Mouse (Mus musculus) heart, postnatal 10 days (tissue): ENCODE data around the gene Mok. TPM values are rescaled to one million over a fixed set of nuclear protein-coding genes. Genes with fewer than 3 reads are reported as not detected.

Experiments
- DNase-seq, 2 experiments: peaks; one replicate each; pipeline ENCODE4 v3.0.0; 2021
- intact Hi-C: fragments of 180-260 bp; cut with DNase I; formaldehyde crosslinking; loops from one replicate; pipeline ENCODE4 v1.15.1; 2025
- total RNA-seq, 2 experiments: library from RNA; stranded (reverse); gene quantifications; 2 replicates each; pipeline ENCODE4 v1.2.3; 2021

The Mok gene
- total RNA-seq, 2 experiments from 2014 or later = 0.57 to 0.62 TPM

DNA sequence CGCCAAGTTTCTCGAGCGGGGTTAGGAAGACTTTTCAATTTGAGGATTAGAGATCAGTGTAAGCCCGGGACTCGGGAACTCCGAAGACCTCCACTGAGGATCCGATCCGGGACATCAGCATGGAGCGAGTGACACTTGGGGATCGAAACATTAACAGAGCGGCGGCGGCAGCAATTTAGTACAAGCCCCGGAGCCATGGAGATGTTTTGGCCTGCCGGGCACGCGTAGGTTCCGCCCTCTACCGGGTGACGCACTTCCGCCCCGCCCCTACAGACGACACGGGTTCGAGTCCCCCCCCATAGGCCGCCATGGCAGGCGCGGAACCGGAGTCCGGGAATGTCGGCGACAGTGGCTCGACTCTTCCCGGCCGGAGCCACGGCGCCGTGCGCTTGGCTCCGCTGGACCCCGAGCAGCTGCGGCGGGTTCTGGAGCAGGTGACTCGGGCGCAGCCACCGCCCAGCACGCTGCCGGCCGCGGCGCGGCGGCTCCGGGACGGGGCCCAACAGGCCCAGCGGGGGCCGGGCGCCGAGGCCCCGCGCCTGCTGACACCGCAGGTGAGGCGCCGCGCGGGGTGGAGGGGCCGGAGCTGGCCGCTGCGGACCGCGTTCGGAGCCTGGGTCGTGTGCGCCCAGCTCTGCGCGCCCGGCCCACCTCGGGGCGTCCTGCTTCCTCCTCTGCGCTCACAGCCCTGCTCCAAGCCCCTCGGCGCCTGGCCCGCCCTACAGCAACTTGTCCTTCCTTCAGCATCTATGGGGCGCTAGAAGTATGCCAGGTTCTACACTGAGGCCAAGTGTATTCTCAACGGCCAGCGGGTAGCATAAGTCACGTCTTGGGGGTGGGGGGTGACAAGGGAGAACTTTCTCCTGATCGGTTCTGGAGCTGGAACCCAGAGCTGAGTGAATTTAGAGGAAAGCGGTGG lies 9.5 kb upstream of the Mok start, which contains the start of gene Zfp839:
Zfp839 (plus strand) TSS at position 244 of the 919 bp plus-strand sequence.
- intact Hi-C loops = no loop called here
- DNase-seq = peak; percentile 91 to 92

DNA sequence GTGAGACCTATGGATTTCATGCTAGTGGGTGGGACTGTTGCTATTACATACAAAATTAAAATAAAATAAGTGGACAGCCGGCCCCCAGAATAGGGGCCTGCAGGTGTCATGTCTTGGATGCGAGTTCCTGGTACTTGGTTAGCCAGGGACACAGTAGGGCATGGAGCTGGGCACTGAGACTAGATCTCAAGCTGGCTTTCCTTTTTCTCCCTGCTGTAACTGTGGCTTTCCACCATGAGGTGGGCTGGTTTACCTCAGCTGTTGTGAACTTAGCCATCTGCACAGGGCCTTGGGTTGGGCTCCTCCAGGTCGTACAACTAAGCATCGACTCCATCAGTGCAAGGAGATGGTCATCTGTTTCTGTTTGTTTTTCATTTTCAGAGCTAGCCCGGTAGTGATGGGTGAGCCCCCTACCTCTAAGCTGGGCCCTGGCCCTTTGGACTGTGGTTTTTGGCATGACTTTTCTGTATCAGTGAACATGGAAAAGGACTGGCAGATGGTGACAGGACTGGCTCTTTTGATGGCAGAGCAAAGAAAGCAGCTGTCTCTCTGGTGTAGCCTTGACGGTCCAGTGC lies 5.5 kb upstream of the Mok start:
- intact Hi-C loops = loop anchor here (5.0 to 10.0 kb wide), 2 partner anchors 146 to 181 kb away; no protein-coding TSS in a partner anchor
- no peak for DNase-seq

DNA sequence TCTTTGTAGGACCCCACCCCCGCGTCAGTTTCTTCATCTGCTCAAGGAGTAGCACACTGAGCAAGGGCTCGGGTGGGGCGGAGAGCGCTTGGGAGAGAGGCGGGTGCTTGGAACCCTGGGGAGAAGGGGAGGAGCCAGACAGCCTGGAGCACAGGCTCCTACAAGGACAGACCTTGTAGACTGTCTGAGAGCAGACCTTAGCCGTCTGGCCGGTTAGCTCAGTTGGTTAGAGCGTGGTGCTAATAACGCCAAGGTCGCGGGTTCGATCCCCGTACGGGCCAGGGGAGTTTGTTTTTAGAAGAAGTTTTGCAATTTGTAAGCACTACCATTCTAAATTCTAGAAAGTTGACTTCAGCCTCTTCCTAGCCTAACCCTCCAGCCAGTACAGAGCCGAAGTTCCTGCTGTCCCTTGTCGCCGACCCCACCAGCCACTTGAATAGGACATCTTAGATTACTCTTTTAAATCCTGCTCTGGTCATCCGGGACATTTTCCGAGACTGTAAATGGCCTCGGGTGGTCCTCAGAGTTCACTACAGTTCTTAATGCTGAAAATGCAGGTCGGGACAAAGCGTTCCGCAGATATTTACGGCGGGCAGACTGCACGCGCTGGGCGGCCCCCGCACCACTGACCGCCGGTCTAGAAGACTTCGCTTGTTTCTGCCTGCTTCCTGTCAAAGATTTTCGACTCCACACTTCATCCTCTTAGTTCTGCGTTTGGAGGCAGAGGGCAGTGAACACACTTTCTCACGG lies 4.6 kb upstream of the Mok start:
- intact Hi-C loops = loop anchor here (2.0 to 10.0 kb wide), 3 partner anchors 107 to 181 kb away; no protein-coding TSS in a partner anchor

DNA sequence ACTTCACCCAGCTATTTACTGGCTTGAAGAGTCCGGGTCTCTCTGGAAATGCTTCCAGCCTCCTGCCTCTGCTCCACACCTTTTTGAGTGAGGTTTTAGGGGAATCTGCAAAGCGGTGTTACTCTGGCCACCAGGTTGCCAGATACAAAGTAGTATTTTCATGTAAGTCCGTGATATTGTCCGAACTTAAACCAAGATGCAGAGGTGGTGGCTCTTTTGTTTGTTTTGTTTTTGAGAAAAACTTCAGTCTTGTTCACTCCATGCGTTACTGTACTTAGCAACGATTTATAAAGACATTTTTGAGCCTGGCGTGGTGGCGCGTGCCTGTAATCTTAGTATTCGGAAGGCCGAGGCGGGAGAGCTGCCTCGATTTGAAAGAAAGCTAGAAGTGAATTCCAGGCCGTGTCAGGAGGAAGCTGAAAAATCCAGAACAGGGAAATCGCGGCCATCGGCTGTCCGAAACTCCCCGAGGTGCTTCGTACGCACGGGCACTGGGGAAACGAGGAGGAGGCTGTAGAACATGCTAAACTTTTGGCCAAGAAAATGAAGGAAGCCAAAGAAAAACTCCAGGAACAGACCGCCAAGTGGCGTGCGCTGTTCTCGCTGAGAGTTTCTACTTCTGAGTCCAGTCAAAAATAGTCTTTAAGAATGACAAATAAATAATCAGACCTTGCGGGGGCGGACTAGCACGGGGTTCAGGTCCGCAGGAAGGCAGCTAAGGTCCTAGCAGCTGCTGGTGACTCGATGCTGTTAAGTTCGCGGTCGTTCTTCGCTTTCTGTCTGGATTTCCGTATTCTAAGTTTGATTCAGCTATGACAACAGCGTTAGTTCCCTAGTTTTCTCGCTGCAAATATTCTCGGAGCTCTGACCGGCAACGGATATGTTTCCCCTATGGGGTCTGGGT lies 3.7 kb upstream of the Mok start:
- peak; percentile 58 to 59 for DNase-seq
- intact Hi-C loops = loop anchor here (2.0 to 10.0 kb wide), 6 partner anchors 106 to 412 kb away; partner anchors contain the start of genes Hsp90aa1 and Ppp2r5c

More for the DNA sequence above, 4.6 kb upstream of the Mok start:
- peak; percentile 95 for DNase-seq

DNA sequence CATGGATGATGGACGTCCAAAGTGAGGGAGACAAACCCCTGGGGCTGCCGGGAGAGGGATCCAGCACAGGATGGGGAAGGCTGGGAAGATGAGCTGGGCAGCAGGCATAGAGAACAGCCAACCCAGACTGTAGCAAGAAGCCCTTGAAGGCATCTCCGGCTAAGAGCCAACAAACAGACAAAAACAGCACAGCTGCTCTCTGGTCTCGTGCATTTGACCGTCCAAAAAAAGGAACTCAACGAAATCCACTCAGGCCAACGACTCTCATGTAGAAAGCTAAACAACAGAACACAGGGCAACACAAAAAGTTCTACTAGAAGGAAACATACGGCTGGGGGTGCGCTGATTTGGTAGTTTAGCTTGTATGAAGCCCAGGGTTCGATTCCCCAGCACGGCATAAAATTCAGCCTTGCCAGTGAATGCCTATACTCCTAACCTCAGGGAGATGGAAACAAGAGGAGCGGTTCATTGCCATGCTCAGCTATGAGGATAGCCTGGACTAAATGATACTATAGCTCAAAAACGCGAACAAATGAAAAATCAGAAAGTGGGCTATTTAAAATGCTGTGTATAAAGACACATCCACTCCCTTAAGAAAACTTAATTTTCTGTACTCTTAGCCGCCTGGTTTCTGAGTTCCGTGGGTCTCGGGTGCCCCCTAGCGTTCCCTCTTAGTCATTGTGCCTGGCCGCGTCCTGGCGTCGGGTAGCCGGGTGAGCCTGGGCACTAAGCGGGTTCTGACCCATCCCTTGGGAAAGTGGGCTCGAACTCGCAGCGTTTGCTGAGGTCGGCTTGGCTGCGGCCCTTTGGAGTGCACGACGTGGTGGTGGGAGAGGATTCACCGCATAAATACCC lies 2.7 kb upstream of the Mok start:
- intact Hi-C loops = loop anchor here (1.0 to 10.0 kb wide), 7 partner anchors 105 to 425 kb away; partner anchors contain the start of genes Hsp90aa1 and Ppp2r5c
- peak; percentile 89 to 93 for DNase-seq

DNA sequence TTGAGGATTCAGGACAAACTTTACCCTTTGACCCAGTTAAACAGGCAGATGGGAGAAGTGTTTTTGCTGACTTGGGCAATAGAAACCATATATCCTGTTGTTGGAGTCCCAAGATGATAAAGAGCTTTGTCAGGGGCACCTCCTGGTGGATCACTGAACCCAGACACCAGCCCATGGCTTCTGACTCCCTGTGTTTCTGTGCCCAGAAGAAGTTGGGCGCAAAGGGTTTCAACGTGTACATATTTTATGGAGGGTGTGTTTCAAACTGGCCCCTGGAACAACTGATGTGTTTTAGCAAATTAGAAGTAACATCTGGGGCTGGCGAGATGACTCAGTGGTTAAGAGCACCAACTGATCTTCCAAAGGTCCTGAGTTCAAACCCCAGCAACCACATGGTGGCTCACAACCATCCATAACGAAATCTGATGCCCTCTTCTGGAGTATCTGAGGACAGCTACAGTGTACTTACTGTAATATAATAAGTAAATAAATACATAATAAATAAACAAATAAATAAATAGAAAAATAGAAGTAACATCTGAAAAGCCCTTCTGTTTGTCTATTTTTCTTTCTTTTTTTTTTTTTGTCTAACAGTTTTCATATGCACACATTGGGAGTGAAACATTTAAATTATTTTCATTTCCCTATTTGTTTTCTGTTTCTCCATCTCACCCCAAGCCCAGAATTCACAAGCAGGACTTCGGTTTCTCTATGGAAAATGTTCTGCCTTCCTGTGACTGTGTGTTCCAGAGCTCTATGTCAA lies 1.2 kb upstream of the Mok start:
- no peak for DNase-seq
- intact Hi-C loops = loop anchor here (5.0 to 10.0 kb wide), 4 partner anchors 140 to 410 kb away; partner anchors contain the start of genes Hsp90aa1 and Ppp2r5c

DNA sequence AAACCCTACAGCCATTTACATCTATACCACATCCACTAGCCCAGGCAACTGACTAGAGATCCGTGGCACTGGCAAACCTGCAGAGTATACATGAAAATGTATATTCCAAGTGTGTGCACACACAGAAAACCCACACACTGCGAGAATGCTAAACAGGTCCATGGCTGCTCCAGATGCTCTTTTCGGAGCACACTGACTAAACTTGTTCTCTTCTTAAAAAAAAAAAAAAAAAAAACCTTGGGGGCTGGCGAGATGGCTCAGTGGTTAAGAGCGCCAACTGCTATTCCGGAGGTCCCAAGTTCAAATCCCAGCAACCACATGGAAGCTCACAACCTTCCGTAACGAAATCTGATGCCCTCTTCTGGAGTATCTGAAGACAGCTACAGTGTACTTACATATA lies 2.9 kb downstream of the Mok start:
- intact Hi-C loops = no loop called here
- no peak for DNase-seq

DNA sequence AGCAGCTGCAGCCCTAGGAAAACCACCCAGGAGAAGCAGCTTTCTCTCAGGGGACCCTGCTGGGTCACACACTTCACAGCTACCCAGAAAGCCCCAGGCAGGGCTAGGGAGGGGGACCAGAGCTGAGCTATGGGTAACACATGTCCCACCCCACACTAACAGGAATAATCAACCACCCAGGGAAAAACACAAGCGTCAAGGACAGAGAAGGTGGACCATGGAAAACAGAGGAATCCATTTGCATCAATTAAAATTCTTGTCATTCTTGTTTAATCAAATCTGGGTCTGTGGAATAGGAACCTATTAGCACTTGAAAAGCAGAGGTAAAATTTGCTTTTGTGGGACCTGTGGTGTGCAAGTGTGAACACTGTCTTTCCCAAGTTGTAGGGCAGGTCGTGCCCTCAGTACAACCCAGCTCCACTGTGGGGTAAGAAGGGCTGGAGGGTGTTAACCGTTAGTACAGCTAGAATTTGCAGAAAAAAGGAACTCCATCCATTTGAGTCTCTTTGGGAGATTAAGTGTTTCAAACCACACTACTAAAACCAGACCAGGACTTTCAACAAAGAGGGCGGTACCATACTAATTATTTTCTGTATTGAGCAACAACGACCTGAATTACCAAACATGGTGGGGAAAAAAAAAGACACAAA lies 3.4 kb downstream of the Mok start:
- DNase-seq = no peak
- intact Hi-C loops = no loop called here

DNA sequence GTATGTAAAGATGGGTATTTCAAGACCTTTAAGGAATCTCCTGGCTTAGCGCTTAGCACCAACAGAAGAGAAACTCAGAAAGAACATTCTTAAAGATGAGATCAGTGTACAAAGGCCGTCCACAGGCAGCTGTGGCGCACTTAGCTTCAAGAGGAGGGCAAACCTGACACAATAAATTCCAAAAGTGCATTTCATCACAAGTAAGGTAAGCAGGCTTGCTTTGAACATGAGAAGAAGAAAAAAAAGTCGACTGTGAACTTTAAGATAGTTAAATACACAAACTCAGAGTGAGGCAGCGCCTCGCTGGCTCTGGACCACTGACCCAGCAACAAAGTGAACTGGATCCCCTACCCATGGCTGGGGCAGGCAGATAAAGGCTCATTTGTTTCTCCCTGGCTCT lies 4.0 kb downstream of the Mok start:
- intact Hi-C loops = no loop called here
- no peak for DNase-seq

DNA sequence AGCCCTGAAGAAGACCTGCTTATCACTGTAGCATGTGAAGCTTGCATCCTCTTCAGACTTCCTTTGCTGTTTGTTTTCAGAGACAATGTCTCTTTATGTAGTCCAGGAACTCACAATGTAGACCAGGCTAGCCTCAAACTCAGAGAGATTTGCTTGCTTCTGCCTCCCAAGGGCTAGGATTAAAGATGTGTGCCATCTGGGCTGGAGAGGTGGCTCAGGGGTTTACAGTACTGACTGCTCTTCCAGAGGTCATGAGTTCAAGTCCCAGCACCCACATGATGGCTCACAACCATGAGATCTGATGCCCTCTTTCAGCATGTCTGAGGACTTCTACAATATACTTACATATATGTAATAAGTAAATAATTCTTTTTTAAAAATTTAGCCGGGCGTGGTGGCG lies 5.6 kb downstream of the Mok start:
- intact Hi-C loops = no loop called here
- no peak for DNase-seq

DNA sequence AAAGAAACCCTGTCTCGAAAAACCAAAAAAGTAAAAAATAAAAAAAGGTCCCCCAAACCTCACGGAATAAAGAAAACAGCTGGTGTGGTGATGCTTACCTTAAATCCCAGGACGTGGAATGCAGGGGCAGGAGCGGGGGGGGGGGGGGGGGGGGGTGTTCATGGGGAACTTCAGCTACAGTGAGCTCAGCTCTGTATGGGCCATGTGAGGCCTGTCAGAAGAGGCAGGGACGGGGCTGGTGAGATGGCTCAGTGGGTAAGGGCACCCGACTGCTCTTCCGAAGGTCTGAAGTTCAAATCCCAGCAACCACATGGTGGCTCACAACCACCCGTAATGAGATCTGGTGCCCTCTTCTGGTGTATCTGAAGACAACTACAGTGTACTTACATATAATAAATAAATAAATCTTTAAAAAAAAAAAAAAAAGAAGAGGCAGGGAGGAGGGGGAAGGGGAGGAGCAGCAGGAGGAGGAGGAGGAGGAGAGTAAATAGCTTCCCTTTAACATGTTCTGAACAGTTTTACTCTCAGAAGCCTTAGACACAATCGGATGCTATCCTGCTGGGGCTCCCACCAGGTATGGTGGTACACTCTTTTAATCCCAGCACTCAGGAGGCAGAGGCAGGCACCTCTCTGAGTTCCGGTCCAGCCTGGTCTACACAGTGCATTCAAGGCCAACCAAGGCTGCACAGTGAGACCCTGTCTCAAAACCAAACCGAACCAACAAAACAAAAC lies 10.3 kb downstream of the Mok start:
- no peak for DNase-seq
- intact Hi-C loops = no loop called here

DNA sequence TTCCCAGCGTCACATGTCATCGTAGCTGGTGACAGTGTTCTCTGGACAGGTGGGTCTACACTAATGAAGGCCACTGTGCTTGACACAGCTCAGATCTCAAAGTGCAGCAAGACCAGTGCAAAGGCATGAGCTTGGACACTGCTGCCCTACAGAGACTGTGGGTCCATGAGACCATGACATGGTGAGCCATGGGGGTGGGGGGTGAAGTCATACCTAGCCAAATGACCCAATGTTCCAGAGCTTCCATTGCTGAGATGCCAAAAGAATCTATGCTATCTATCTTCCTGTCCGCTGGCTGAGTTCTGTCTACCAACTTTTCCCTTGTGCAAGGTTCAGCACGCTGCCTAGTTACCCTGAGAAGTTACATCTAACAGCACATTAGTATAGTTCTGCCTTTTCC lies 11.8 kb downstream of the Mok start:
- intact Hi-C loops = no loop called here
- DNase-seq = no peak

DNA sequence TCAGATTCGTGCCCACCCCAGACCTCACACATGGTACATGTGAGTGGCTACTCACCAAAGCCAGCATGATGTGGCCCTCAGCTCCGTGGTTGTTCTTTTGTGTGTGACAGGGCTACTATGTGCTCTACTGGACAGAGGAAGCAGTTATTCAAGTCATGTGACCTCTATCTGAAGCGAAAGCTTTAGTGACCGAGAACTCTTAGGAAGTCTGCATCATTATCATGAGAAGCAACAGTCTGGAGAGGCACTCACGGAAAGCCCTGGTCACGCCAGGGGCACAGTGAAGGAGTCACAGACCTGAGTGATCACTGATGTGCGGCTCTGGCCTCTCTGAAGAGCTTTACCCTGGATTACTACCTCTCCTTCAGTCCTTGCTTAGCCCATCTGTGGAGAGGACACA lies 18.4 kb downstream of the Mok start:
- intact Hi-C loops = no loop called here
- no peak for DNase-seq

DNA sequence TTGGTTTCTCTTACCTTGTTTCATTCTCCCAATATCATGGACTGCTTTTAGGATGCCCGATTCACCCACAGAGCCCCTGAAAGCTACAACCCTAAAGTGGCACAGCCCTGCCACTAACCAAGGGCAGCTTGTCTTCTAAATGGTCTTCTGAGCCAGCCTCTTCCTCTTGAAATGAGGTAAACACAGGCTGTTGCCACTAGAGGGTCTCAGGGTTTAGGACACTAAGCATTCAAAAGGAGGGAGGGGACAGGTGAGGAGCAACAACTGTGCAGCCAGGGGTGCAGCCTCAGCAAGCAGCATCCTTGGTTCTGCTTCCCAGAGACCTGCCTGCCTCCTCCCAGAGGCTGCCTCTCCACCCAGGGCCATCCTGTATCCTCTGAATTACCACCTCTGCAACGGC lies 19.0 kb downstream of the Mok start:
- DNase-seq = no peak
- intact Hi-C loops = no loop called here

DNA sequence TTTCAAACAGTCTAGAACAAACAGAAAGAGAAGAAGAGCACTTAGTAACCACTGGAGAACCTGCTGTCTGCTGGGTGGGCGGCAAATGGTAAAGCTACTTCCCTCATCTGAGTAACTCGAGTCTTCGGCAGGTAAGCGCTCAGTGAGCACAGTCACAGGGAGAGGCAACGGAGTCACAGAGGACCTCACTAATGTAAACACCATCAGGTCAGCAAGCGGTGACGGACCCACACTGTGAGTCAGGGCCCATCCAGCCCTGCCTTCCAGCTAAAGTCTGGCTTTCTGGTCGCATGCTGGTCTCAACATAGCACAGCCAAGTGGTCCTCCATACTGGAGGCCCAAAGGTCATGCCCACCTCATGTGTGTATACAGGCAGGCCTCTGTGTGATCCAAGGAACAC lies 21.4 kb downstream of the Mok start:
- DNase-seq = no peak
- intact Hi-C loops = no loop called here

DNA sequence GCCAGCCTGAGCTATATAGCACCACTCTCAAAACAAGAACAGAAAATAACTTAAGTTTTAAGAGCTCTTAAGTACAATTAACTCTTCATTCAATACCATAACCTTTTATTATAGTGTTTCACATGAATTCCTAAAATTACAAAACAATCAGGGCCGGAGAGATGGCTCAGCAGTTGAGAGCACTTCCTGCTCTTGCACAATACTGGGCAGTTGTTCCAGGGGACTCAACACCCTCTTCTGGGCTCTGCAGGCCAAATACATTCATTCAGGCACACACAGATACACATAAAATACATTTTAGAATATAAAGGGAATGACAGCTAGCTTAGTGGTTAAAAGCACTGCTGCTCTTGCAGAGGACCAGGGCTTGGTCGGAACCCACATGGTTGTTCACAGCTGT lies 23.9 kb downstream of the Mok start:
- no peak for DNase-seq

DNA sequence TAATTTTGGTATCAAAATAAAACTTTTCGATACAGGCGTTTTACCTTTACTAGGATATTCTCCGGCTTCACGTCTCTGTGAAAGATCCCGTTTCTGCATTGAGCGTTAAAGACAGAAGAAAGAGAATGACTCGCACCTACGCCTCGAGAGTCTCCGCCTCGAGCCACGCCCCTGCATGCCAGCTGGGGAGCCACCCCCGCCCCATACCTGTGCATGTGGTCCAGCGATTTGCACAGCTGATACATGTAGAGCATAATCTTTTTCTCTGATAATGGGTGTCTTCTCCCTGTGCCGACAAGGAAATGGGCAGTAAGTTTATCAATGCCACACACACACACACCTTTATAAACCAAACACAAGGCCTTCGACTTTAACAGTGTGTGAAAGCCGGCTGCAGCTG lies 25.8 kb downstream of the Mok start:
- intact Hi-C loops = no loop called here
- DNase-seq = no peak

More for the DNA sequence above, 23.9 kb downstream of the Mok start:
- intact Hi-C loops = no loop called here
